Mouse (Mus musculus) embryonic facial prominence, embryonic 14.5 days (tissue): ENCODE measurements around the gene Vmn1r17. TPM values are rescaled to one million over a fixed set of nuclear protein-coding genes. Genes with fewer than 3 reads are reported as not detected.

Experiments
- polyA plus RNA-seq: library from polyadenylated mRNA; unstranded; fragments of >200 nt; fragmentation: Nextera tagmentation; extraction: Ambion mirVana; gene quantifications from 2 replicates; pipeline ENCODE4 v1.2.1, GENCODE M21; 2014

Gene Vmn1r17
- polyA plus RNA-seq, 1 experiment from 2014 or later, result not detected

Other genes with a start within 250 kb of the Vmn1r17 start
- gene Vmn1r11, start 230.3 kb downstream of the Vmn1r17 start, polyA plus RNA-seq, result not detected in 2 replicates
- not detected in 2 replicates for gene Vmn1r12, start 206.8 kb downstream of the Vmn1r17 start, polyA plus RNA-seq
- gene Vmn1r13, start 160.4 kb downstream of the Vmn1r17 start, polyA plus RNA-seq, result not detected in 2 replicates
- gene Vmn1r14, start 132.0 kb downstream of the Vmn1r17 start, polyA plus RNA-seq, result not detected in 2 replicates
- not detected in 2 replicates for gene Vmn1r15, start 105.8 kb downstream of the Vmn1r17 start, polyA plus RNA-seq
- gene Vmn1r16, start 34.2 kb downstream of the Vmn1r17 start, polyA plus RNA-seq, result not detected in 2 replicates
- gene Vmn1r18, start 32.1 kb upstream of the Vmn1r17 start, polyA plus RNA-seq, result not detected in 2 replicates
- gene Vmn1r19, start 40.1 kb upstream of the Vmn1r17 start, polyA plus RNA-seq, result not detected in 2 replicates
- gene Vmn1r20, start 65.2 kb upstream of the Vmn1r17 start, polyA plus RNA-seq, result not detected in 2 replicates
- 3.0 and 3.5 TPM in 2 replicates for gene Ppm1k, start 171.7 kb upstream of the Vmn1r17 start, polyA plus RNA-seq
- gene Herc6, start 217.3 kb upstream of the Vmn1r17 start, polyA plus RNA-seq, result 2.4 TPM in 2 replicates